Mouse (Mus musculus) spleen, adult 18-20 months (tissue): ENCODE data around the gene Akap9.
"Not testable (repeated sequence)": the region's sequence is repeated elsewhere in the genome, so short reads cannot be mapped to it uniquely, and the experiment has no call there.

Experiments used
- DNase-seq, 2 experiments: peaks; one replicate each; pipeline ENCODE4 v3.0.0; 2022; ENCODE audit warnings: mixed read lengths in 2 of 2

Gene Akap9

GRCm38 (mm10) chr5:3970936-3971335, 43.1 kb downstream of the Akap9 start:
- DNase-seq = no peak

- DNase-seq = no peak
Observed at GRCm38 (mm10) chr5:3973764-3974163, 45.9 kb downstream of the Akap9 start.

- DNase-seq = no peak
Observed at GRCm38 (mm10) chr5:3974896-3975295, 47.0 kb downstream of the Akap9 start.

GRCm38 (mm10) chr5:3976111-3976510, 48.3 kb downstream of the Akap9 start:
- no peak for DNase-seq

GRCm38 (mm10) chr5:3977904-3978303, 50.0 kb downstream of the Akap9 start:
- DNase-seq = no peak

GRCm38 (mm10) chr5:3989608-3990007, 61.8 kb downstream of the Akap9 start:
- DNase-seq = no peak

- DNase-seq = no peak
Observed at GRCm38 (mm10) chr5:3990499-3990898, 62.6 kb downstream of the Akap9 start.

GRCm38 (mm10) chr5:4004531-4005469, 76.9 kb downstream of the Akap9 start:
- DNase-seq = no peak

- DNase-seq = no peak
Observed at GRCm38 (mm10) chr5:4006606-4007005, 78.8 kb downstream of the Akap9 start.

- DNase-seq = no peak
Observed at GRCm38 (mm10) chr5:4008266-4008665, 80.4 kb downstream of the Akap9 start.

- DNase-seq = no peak
Observed at GRCm38 (mm10) chr5:4009540-4009939, 81.7 kb downstream of the Akap9 start.

GRCm38 (mm10) chr5:4017646-4018045, 89.8 kb downstream of the Akap9 start:
- DNase-seq = not testable (repeated sequence)

- DNase-seq = no peak
Observed at GRCm38 (mm10) chr5:4019377-4019776, 91.5 kb downstream of the Akap9 start.

GRCm38 (mm10) chr5:4020018-4020417, 92.2 kb downstream of the Akap9 start:
- DNase-seq = no peak

- DNase-seq = no peak
Observed at GRCm38 (mm10) chr5:4023186-4023585, 95.3 kb downstream of the Akap9 start.

- DNase-seq = no peak
Observed at GRCm38 (mm10) chr5:4023742-4024681, 96.2 kb downstream of the Akap9 start.

GRCm38 (mm10) chr5:4024727-4025126, 96.9 kb downstream of the Akap9 start:
- no peak for DNase-seq

- DNase-seq = not testable (repeated sequence)
Observed at GRCm38 (mm10) chr5:4026336-4026735, 98.5 kb downstream of the Akap9 start.

- no peak for DNase-seq
Observed at GRCm38 (mm10) chr5:4028486-4029173, 100.8 kb downstream of the Akap9 start.

- DNase-seq = no peak
Observed at GRCm38 (mm10) chr5:4031846-4032245, 104.0 kb downstream of the Akap9 start.

- DNase-seq = no peak
Observed at GRCm38 (mm10) chr5:4036686-4037085, 108.8 kb downstream of the Akap9 start.

- no peak for DNase-seq
Observed at GRCm38 (mm10) chr5:4039351-4039750, 111.5 kb downstream of the Akap9 start.

GRCm38 (mm10) chr5:4040372-4040771, 112.5 kb downstream of the Akap9 start:
- peak in 1 of 2 experiments; percentile 11 for DNase-seq
